Mouse (Mus musculus) lung, adult 2 months (tissue): ENCODE measurements at regions not wholly inside any gene's neighbourhood (a gene's known extent, or its start where the extent isn't known, plus 50 kb on each side); places are given as distances from the start of the nearest gene placed in this dataset.

Experiments
- CTCF ChIP-seq: fragments of 200-500 bp; IDR thresholded peaks from 2 replicates; pipeline ENCODE4 v1.5.1; 2011; ENCODE audit warnings: mild to moderate bottlenecking, low read length, control low read depth; ENCODE audit not compliant: insufficient read depth
- POLR2A ChIP-seq: fragments of 200-500 bp; IDR thresholded peaks from 2 replicates; pipeline ENCODE4 v1.6.1; 2011; ENCODE audit warnings: low read depth, mild to moderate bottlenecking, control low read depth, low read length, borderline replicate concordance; ENCODE audit errors: extremely low read depth

GRCm38 (mm10) chr11:71902304-71903019 lies 134.8 kb downstream of the Aipl1 start:
- TF ChIP-seq POLR2A (no peak), CTCF (no peak)
